Mouse (Mus musculus) left cerebral cortex, adult 18-20 months (tissue): ENCODE data around the gene Jazf1. TPM values are rescaled to one million over a fixed set of nuclear protein-coding genes. Genes with fewer than 3 reads are reported as not detected.
A peak's percentile ranks its signal among the peaks of the same experiment; 100 is the strongest.

Experiments used
- DNase-seq, 2 experiments: peaks; one replicate each; pipeline ENCODE4 v3.0.0; 2021 to 2022; ENCODE audit warnings: low spot score in 2 of 2, mixed read lengths in 1 of 2
- total RNA-seq, 2 experiments: library from RNA; stranded (reverse); gene quantifications; 2 replicates each; pipeline ENCODE4 v1.2.3; 2021

Jazf1 gene
- total RNA-seq, 2 experiments from 2014 or later: 27.8 to 28.1 TPM

DNA sequence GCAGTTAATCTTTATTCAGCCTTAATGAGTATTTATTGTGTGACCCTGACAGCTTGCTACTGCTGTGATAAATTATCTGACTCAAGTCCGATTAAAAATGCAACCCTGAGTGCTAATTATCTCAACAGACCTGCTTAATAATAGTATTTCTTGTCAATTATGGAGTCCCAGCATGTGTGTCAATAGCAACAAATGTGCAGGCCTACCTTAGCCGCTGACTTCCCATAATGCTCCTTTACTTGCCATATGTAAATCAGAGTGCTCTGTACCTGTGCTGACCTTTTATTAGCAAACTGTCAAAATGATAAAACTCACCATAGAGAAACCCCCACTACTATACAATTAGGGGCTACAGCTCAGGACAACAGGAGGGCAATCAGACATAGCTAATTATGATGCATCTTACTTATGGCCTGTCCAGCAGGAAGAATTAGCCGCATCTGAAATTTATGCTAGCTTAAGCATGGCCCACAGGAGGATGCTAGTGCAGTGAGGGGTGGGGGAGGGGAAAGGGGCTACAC is 209.5 kb downstream of the Jazf1 start:
- DNase-seq: no peak

DNA sequence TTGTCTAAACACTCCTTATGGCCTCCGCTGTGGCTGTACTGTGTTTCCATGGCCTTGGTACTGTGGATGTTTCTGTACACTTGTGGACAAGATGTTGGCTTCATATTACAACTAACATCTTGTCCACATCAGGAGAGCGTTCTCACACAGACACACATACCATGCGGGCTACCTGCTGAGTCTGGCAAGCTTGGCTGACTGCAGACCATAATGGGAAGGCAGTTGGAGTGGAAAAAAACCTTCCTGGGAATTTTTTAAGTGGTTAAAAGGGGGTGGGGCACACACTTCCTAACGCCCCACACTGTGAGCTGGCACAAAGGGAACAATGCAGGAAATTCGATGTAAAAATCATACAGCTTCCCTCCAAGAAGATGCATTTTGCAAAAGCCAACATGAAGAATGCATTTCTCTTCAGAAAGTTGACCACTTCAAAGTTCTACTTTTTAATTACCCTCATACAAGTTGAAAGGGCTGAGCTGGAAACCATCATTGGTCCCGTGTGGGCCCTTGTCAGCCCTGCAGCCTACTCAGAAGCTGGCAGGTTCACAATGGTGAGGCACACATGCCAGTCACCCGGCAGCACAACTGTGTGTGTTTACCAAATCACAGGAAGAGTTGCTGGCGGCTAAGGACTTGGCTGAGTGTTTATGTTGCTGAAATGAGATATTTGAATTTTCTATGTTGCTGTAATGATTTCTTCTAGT is 215.9 kb downstream of the Jazf1 start:
- DNase-seq: no peak

DNA sequence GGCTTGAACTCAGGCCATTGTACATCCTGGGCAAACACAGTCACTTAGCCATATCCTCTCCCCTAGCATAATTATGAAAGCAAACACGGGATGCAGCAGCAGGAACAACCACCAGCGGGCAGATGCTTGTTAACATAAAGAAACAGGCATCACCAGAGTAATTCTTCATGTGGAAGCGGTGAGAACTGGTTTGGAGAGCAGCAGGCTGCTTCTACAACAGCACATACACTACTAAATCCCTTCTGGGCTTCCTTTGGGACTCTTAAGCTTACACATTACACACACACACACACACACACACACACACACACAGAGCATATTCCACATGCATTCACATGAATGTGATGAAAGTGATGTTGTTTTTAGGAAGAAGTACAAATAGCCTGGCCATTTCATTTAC is 216.5 kb downstream of the Jazf1 start:
- no peak for DNase-seq

DNA sequence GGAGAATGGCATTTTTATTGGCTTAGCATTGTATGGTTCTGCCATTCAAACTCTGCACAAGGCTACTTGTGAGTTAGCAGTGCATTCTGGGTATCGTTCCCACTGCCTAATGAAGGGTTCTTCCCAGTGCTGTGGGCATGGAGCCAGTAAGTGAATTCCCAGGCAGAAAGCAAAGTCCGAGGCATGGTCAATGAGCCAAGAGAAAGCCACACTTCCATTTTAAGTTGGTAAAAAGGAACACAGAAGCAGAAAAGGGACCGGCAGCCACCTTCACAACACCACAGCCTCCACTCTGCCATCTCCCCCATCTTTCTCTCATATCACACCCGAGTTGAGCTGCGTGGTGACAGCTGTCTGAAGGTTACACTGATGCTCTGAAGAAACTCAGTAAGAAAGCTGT is 217.4 kb downstream of the Jazf1 start:
- peak; percentile 24 to 50 for DNase-seq

DNA sequence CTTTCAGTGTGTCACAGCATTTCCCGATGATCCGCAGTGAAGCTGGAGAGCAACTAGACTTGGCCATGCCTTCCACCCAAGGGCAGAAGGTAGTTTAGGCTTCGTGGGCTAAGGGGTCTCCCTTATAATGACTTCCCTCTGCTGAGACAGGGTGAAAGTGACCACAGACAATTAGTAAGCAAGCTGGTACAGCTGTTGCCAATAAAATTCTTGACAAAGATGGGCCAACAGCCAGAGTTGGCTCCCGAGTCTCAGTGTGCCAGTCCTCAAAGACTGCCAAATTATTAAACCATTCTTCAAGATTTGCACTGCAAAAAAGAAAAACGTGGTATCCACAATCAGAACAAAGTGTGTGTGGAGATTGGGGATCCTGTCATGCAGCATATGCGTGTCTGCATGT is 220.2 kb downstream of the Jazf1 start:
- DNase-seq: no peak

DNA sequence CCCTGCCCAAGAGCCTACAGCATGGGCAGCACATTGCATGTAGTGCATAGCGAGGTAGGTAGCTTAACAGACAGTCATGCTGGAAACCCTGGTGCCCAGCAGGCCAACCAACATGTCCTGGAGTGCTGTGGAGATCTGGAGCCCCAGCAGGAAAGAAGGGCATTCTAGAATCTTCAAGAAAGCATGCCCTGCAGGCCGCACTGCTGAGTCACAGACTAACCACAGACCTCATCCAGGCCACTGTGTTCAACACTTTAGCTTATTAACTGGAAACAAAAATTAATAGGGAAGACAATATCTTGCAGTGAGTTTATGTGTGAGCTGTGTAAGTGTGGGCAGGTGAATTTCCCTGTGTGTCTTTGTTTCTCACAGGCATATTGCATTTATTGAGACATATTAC is 222.1 kb downstream of the Jazf1 start:
- DNase-seq: no peak

DNA sequence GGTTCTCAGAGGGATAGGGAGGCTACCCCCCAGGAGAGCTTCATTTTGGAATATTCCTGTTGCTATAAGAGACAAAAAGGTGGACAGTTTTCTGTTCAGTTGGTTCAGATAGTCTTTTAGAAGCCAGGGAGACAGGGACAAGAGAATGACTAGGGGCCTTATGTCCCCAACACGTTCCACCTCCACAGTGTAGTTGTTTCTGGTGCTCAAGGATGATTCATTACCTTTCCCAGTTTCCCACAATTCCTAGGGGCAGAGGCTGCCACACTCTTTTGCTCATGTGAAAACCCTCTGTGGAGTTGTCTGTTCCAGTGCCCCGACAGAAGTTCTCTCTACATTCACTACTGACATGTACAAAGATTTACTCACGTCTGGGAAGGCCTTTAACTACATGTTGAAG is 223.7 kb downstream of the Jazf1 start:
- no peak for DNase-seq

DNA sequence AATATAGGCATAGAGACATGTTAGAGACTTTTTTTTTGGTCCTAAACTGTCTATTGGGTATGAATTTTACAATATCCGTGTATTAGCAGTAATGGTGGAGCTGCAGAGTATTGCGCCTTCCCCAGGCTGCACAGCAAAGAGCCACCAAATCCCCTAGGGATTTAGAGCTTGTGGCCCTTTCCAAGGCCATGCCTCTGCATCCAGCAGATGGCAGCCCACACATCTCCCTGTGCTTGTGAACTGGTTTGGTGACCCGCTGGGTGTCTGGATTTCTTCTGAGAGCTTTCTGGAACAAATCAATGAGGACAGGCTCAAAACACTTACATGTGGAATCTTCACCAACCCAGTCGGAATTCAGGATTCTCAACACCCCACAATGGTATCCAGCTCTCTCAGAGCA is 225.4 kb downstream of the Jazf1 start:
- no peak for DNase-seq

DNA sequence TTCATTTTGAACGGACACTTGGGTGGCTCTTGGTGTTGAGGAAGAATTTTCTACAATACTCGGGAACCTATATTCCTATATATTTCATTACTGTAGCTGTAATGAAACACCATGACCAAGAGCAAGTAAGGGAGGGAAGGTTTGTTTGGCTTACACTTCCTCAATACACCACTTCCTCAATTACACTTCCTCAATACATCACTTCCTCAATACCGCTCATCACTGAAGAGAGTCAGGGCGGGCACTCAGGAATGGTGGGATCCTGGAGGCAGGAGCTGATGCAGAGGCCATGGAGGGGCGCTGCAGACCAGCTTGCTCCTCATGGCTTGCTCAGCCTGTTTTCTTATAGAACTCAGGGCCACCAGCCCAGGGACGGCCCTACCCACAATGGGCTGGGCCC is 225.8 kb downstream of the Jazf1 start:
- DNase-seq: no peak

DNA sequence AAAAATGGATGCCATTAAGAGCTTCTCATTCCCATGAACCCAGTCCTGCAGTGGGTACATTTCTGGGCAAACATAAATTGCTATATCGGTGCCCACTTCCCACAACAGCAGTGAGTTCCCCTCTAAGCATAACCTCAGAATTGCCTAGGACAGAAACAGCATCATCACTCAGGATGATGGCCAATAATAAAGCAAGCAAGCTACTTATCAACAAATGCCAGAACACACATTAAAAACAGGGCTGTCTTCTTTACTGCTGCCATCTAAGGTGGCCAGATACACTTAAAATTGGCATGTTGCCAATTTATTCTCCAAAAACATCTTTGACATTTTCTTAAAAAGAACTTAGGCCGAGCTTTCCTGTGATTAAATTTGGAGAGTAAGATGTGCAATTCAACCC is 226.8 kb downstream of the Jazf1 start:
- no peak for DNase-seq

DNA sequence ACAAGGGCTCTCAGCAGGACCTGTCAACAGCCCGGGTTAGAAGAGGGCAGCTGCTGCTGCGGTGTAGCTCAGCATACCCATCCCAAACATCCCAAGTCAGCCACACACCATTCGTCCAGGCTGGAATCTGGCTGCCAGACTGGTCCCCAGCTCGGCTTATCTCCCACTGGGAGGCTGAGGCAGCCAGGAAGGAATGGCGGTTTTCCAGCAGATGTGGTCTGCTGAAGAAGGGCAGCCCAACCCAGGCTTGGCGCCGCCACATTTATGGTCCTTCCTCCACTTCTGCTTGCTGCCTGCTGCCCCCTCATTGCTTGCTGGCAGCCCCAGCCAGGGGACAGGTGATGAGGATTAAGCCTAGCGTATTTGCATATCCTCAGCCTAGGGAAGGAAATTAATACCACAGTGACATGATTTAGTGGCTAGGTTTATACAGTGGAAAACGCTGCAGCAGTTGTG is 227.8 kb downstream of the Jazf1 start:
- no peak for DNase-seq

DNA sequence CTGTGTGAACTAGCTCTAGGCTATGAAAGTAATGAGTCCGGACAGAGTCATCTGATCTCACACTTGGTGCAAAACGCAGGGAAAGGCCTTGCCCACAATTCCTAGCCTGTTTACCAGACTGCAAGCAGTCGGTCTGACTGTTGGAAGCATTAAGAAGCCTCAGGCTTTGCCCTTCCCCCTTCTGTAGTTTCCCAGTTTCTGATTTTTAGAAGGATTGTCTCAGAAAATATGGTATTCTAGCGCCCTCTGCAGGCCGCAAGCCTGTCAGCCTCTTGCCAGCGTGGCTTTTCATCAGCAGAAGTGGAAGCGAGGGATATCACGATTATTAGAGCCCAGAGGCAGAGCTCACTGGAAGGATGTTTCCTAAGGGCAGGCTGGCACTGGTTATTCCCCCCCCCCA is 229.7 kb downstream of the Jazf1 start:
- DNase-seq: peak; percentile 82 to 85

DNA sequence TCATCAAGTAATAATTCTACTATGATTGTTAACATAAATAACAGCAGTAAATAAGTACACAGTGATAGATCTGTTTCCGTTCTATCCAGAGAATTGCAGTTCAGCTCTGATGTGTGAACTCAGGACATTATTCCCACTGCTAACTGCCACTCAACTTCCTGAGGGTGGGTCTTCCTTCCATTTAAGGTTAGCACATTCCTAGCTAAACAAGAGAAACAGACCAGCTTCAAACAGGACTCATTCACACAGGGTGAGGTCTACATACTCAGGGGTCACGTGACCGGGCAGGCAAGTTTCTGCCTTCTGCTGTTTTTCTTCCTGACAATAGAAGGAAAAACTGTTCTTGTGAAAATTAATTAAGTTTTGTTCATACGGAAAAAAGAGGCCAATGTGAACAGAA is 230.6 kb downstream of the Jazf1 start:
- no peak for DNase-seq

DNA sequence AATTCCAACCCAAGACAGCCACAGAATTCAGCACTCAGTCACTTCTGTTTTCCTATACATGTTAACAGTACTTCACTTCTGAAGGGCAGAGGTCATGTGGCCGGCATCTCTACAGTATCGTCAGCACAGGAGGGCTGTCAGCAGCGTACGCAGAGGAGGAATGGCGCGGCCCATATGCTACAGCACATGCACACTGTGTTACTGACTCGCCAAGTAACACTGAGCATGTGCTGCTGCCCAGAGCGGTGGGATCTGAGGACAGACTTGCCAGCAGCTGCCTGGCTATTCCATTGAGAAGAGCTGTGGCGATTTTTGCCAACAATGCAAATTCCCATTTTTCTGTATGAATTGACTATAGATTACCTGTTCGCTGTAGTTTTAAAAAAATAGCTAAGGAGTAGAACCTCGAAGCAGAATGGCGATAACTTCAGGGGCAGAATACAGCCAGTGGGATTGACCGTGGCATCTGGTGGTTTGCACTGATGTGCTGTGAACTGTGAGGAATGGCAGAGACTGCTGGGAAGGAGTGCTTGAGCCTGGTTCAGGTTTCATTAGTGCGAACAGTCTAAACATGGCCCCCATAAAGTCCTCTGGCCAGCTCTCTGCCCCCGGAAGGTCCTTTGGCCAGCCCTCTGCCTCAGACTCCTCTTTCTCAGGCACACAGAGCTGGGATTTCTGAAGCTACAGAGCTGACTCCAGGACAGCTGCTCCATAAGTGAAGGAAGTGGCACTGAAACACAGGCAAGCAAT is 232.1 kb downstream of the Jazf1 start:
- DNase-seq: no peak

DNA sequence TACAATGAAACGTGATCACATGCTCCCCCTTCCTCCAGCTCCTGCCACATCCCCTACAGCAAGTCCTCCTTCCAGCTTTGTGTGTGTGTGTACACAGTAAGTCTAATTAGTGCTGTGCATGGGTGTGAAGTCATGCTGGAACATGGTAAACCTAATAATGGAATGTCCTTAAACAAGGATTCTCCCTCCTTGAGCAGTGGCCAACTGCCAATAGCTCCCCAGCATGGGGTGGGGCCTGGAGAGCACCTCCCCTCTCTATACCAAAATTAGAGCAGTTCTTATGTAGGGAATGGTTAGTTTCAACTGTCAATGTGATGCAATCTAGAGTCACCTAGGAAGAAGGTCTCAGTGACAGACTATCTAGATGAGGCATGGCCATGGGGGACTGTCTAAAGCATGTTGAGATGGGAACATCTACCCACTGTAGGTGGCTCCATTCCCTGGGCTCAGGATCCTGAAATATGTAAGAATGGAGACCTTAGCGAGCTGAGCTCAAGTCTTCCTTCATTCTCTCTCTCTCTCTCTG is 240.6 kb downstream of the Jazf1 start:
- no peak for DNase-seq

DNA sequence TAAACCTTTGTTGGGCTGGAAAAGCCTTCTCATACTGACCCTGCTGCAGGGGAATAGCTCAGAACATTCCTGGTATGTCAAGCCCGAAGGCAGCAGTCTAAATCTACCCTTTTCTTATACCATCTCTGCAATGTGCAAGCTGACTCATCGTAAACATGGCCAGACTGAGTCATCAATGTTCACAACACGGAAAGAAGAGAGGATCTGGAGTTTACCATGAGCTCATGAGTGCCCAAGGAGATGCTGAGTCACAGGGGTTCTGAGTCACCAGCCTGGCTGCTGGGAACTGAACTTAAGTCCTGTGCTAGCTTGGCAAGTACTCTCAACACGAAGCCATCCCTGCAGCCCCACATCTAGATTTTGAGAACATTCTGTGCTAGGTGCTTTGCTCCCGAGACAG is 242.9 kb downstream of the Jazf1 start:
- peak; percentile 76 to 86 for DNase-seq

DNA sequence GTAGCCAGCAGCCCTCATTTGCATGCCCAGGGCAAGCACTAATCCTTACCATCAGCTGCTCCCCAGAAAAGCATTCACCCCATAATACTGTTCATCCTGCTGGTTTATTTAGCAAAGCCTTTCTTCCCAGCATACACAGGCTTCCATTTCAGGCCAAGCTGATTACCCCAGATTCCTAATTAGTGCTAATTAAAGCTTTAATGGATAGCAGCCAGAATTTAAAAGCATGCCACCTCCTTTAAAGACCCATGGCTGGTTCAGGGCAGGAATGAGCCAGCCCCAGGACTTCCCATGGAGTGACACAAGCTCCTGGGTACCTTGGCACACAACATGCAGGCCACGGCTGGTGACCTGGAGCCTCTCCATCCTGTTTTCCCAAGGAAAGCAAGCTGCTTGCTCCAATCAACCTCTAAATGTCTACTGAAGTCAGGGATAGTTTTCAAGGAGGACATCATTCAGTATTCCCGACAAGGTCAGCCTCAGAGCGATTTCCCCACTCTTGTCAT is 243.4 kb downstream of the Jazf1 start:
- DNase-seq: peak in 1 of 2 experiments; percentile 26

DNA sequence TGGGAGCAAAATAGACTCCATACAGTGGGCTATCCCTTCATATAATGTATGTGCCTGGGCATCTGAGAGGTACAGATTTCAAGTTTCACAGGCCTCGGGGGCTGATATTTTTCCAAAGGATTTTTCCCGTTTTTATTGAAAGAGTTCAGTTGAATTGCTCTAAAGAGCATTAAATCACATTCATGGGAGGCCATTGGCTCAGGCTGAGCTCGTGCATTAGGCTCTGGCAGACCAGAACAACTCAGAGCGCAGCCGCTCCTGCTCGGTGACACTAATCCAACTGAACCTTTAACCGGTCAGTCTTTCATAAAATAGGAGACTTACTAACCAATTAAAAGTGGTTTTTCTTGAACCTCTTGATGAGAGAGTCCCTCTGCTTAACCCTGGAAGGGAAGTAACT is 245.4 kb downstream of the Jazf1 start:
- no peak for DNase-seq

DNA sequence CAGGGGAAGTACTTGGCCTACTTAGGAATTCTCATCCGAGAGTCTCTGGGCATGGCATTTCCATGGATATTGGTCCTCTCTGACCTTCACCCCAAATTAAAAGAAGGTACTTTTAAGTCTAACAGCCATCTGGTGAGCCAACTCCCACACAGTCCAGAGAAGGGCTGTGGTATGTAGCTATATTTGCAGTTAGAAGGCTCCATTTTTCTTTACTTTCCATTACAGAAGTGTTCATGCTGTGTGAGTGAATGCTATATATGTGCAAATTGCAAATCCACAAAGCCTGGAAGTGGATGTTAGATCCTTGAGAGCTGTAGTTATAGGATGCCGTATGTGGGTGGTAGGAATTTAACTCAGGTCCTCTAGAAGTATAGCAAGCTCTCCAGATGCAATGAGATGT is 245.8 kb downstream of the Jazf1 start:
- no peak for DNase-seq

DNA sequence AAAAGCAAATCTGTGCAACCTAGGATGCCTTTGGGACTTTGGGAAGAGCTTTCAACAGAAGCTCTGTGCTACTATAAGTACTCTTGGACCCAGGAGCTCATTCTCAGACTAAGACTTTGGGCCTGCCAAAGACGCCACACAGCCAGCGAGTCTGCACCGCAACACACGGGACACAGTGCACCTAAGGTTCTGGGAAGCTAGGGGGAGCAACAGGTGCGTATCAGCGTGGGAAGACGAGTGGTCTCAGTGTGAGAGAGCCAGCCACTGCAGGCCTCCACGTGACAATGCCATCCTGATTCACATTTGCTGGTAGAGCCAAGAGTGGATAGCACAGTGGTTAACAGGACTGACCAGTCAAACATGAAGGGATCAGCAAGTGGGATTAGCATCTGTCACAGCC is 249.1 kb downstream of the Jazf1 start:
- DNase-seq: no peak

DNA sequence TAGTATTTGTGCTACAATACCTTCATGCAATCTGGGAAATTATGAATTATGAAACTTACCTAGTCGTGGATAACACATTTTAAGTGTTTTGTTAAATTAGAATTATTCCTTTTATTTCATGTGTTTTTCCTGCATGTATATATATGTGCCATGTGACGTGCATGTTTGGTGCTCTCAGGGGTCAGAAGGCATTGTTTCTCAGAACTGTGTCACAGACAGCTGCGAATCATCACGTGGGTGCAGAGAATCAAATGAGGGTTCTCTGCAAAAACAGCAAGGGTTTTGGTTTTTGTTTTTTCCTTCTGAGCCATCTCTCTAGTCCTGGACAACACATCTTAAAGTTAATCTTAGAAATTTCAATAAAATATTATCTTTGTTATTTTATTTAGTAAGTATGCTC is 250.4 kb downstream of the Jazf1 start:
- DNase-seq: no peak

DNA sequence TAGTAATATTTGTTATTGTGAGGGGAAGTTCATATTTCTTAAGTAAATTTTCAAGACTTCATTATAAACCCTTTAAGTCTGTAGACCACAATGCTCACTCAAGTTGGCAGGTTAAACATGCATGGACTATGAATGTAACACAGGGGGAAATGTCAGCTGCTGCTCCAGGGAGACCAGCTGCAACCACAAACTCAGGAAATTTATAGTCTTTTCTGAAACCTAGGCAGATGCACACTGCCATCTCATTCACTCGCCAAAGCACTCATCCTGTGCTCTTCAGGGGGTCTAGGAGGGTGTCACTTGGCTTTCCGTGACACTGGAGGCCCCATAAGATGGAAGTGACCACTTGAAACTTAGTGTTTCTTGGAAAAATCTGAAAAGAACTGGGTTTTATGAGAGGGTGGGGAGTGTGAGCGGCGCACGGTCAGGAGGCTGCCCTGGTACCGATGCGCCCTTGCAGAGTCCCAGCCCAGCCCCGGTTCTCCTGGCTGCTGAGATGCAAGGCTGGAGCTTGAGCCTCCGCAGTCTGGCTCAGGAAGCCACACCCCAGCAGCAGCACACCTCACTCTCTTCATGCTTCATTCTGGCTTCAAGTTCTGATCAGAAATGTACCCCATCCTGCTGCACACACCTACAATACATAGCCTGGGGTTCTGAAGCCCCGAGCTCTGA is 251.1 kb downstream of the Jazf1 start:
- DNase-seq: no peak
